Mouse (Mus musculus) testis, adult 2 months (tissue): ENCODE measurements around the gene Fmnl1.

ENCODE experiments used
- CTCF ChIP-seq: fragments of 200-500 bp; IDR thresholded peaks from 2 replicates; pipeline ENCODE4 v1.5.1; 2012; ENCODE audit warnings: low read depth, mild to moderate bottlenecking, inconsistent platforms, low read length, moderate library complexity; ENCODE audit not compliant: control insufficient read depth, insufficient read depth, insufficient replicate concordance
- POLR2A ChIP-seq: fragments of 200-500 bp; IDR thresholded peaks from 2 replicates; pipeline ENCODE4 v1.6.1; 2012; ENCODE audit warnings: low read depth, mild to moderate bottlenecking, inconsistent platforms, low read length, moderate library complexity; ENCODE audit not compliant: control insufficient read depth

DNA sequence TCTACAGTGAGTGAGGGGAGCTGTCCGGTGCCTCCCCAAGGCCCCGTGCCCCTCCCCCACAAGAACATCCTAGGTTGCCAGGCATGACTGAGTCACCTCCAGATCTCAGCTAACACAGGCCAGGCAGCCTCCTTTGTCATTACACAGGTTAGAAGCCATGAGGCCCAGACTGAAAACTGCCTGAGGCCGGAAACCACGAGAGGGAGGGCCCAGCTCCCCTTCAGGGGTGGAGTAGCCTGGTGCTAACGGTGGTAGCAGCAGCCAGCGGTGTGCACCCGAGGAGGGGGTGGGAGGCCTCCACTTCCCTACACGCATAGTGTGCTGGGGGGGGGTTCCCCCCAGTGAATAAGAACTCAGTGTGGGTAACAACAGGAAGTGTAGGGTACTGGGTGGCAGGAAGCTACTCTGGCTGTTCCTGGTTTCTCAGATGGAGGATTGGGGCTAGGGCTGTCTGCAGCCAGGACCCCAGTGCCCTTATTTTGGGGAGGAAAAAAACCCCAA lies 4.0 kb downstream of the Fmnl1 start:
- TF ChIP-seq CTCF, result no peak
- no peak for TF ChIP-seq POLR2A
